Mouse (Mus musculus) liver, embryonic 14.5 days (tissue): ENCODE data around the gene Pias4. TPM values are rescaled to one million over a fixed set of nuclear protein-coding genes. Genes with fewer than 3 reads are reported as not detected.
A peak's percentile ranks its signal among the peaks of the same experiment; 100 is the strongest.

Source experiments
- ATAC-seq: fragments of 200-750 bp; cut with Nextera tagmentation; 2 replicates; pipeline ENCODE4 v1.8.0; 2017; ENCODE audit warnings: moderate number of reproducible peaks, mild to moderate bottlenecking, moderate library complexity; ENCODE audit not compliant: insufficient read depth
- DNase-seq, 3 experiments: peaks; one replicate each; pipeline ENCODE4 v3.0.0-alpha.2; 2012 to 2013; ENCODE audit warnings: low read depth in 3 of 3, low spot score in 3 of 3
- H3K27ac ChIP-seq: fragments of 300-500 bp; sonication (generic); 2 replicates; pipeline ENCODE4 v1.5.1; 2014; ENCODE audit warnings: moderate library complexity, mild to moderate bottlenecking, control low read depth, inconsistent platforms
- H3K27me3 ChIP-seq: fragments of 300-500 bp; sonication (generic); 2 replicates; pipeline ENCODE4 v1.6.1; 2014; ENCODE audit warnings: mild to moderate bottlenecking, low read length, moderate library complexity; ENCODE audit not compliant: control insufficient read depth, insufficient read depth
- H3K36me3 ChIP-seq: fragments of 300-500 bp; sonication (generic); replicated peaks from 2 replicates; pipeline ENCODE4 v1.6.1; 2014; ENCODE audit warnings: low read depth; ENCODE audit not compliant: control insufficient read depth, insufficient read depth
- H3K4me1 ChIP-seq, 2 experiments: fragments of 200-500 bp in 1 of 2; fragments of 300-500 bp in 1 of 2; sonication (generic) in 1 of 2; replicated peaks; 2 replicates each; pipeline ENCODE4 v1.6.1; 2012 to 2014; ENCODE audit warnings: antibody characterized with exemption in 1 of 2, inconsistent platforms in 1 of 2, low read length in 1 of 2; ENCODE audit not compliant: control insufficient read depth in 2 of 2, insufficient read depth in 2 of 2
- H3K4me2 ChIP-seq: fragments of 300-500 bp; sonication (generic); 2 replicates; pipeline ENCODE4 v1.6.1; 2014; ENCODE audit warnings: low read depth, mild to moderate bottlenecking, control low read depth, moderate library complexity
- H3K4me3 ChIP-seq, 2 experiments: fragments of 200-500 bp in 1 of 2; fragments of 300-500 bp in 1 of 2; sonication (generic) in 1 of 2; 2 replicates each; pipeline ENCODE4 v1.5.1; 2012 to 2014; ENCODE audit warnings: low read depth in 2 of 2, low read length in 2 of 2, mild to moderate bottlenecking in 2 of 2, control low read depth in 1 of 2, inconsistent platforms in 1 of 2, moderate library complexity in 1 of 2; ENCODE audit not compliant: insufficient read depth in 1 of 2
- H3K9ac ChIP-seq: fragments of 300-500 bp; sonication (generic); replicated peaks from 2 replicates; pipeline ENCODE4 v1.6.1; 2014; ENCODE audit warnings: mild to moderate bottlenecking, control low read depth, moderate library complexity
- H3K9me3 ChIP-seq: fragments of 300-500 bp; sonication (generic); 2 replicates; pipeline ENCODE4 v1.6.1; 2016; ENCODE audit warnings: low read length, mixed read lengths; ENCODE audit not compliant: control insufficient read depth
- CTCF ChIP-seq: IDR thresholded peaks from 2 replicates; pipeline ENCODE4 v1.5.1; 2016; ENCODE audit warnings: antibody characterized with exemption, low read depth, control low read depth
- EP300 ChIP-seq: IDR thresholded peaks from 2 replicates; pipeline ENCODE4 v1.6.1; 2016; ENCODE audit warnings: antibody characterized with exemption, low read depth
- WGBS: fragments of 180-500 bp; shearing (Covaris S2); extraction: QIAGEN DNeasy Blood & Tissue Kit; methylation state at CpG from one replicate; pipeline ENCODE4 v1.1.7; 2014; ENCODE audit not compliant: insufficient replicate concordance; 5-methylcytosine and 5-hydroxymethylcytosine counted together
- polyA plus RNA-seq, 2 experiments: library from polyadenylated mRNA; depleted of rRNA in 1 of 2; stranded (reverse) in 1 of 2; unstranded in 1 of 2; fragments of >200 nt; fragmentation: Nextera tagmentation in 1 of 2; extraction: Ambion mirVana in 1 of 2; gene quantifications; 2 replicates each; pipeline versions ENCODE4 v1.2.1 to v1.2.3; 2012 to 2014

Gene Pias4
- polyA plus RNA-seq, 2 experiments: 11.2 to 14.9 TPM

DNA sequence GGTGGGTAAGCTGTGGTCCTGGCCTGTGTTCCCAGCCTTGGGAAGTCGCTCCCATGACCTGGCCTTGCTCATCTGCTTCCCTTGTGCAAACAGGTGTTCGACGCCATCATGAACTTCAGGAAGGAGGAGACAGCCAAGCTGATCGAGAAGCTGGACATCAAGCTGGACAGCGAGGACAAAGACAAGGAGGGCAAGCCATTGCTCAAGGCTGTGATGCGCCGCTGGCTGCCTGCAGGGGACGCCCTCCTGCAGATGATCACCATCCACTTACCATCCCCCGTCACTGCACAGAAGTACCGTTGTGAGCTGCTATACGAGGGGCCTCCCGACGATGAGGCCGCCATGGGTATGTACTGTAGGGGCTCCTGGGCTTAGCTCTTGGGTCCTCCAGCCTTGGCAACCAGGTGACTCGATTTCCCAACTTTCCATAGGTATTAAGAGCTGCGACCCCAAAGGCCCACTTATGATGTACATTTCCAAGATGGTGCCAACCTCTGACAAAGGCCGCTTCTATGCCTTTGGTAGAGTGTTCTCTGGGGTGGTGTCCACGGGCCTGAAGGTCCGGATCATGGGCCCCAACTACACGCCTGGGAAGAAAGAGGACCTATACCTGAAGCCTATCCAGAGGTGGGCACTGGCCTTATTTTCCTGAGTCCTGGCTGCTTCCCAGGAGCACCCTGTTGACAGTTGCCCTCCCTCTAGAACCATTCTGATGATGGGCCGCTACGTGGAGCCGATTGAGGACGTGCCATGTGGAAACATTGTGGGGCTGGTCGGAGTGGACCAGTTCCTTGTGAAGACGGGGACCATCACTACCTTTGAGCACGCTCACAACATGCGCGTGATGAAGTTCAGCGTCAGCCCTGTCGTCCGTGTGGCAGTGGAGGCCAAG lies 12.0 kb upstream of the Pias4 start:
- Histone ChIP-seq H3K4me1 (peaks cover 7 to 18% of the 10 kb centered on the region in 2 experiments), H3K36me3 (peaks cover 58% of the 10 kb centered on the region), H3K27ac (no peak overlapping the region), H3K9ac (no peak overlapping the region), H3K4me2 (no peak overlapping the region; the same call in 1 of the 2 replicates), H3K9me3 (no peaks in the 10 kb centered on the region), H3K4me3 (no peak overlapping the region), H3K27me3 (no peaks in the 10 kb centered on the region)
- no peak for DNase-seq
- TF ChIP-seq EP300 (no peak), CTCF (peak; percentile 48)
- ATAC-seq: no peak
- WGBS: 85% methylated on average over 32 of the region's 32 CpGs

DNA sequence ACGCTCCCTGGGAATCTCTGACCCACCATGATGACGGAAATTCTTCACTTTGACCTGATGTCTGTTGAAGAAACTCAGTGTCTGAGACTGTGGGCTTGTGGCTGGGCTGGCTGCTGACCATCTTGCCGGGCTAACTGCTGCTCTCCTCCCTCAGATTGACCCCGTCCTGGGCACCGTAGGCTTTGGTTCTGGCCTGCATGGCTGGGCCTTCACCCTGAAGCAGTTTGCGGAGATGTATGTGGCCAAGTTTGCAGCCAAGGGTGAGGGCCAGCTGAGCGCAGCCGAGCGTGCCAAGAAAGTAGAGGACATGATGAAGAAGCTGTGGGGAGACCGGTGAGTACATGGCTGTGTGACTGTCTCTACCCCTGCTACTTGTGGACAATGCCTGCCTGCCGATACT lies 11.2 kb upstream of the Pias4 start:
- no peak for TF ChIP-seq EP300
- TF ChIP-seq CTCF: no peak
- 90% methylated on average over 11 of the region's 11 CpGs for WGBS
- Histone ChIP-seq H3K27me3 (no peaks in the 10 kb centered on the region), H3K27ac (no peak overlapping the region; the same call in 1 of the 2 replicates), H3K4me2 (peak overlapping the region; percentile 89; the same call in 1 of the 2 replicates), H3K9me3 (no peaks in the 10 kb centered on the region), H3K36me3 (peaks cover 52% of the 10 kb centered on the region), H3K4me3 (no peak overlapping the region), H3K4me1 (peaks cover 7 to 18% of the 10 kb centered on the region in 2 experiments), H3K9ac (no peak overlapping the region)
- ATAC-seq (no peak), DNase-seq (no peak)

DNA sequence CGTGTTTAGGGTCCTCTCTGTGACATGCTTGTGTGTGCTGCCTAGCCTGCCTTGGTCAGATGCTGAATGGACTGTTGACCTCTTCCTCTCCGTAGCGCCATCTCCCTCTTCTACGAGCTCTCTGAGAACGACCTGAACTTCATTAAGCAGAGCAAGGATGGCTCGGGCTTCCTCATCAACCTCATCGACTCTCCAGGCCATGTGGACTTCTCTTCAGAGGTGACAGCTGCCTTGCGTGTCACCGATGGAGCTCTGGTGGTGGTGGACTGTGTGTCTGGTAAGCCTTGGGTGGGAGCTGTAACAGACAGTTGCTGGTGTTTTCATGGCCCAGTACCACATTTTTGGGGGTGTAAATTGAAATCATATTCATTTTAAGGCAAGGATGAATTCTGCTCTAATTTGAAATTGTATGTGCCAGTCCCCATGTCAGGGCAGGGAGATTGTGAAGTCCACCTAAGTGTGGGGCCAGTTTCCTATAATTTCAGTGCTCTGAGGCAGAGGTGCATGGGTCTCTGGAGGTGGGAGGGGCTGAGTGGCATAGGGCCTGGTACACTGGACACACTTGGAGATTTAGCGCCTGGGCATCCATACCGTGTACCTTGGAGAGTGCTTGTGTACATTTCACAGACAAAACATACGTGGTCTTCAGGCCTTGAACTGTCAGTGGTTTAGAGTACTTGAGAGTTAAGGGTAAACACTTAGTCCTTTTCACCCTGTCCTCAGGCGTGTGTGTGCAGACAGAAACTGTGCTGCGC lies 10.4 kb upstream of the Pias4 start:
- Histone ChIP-seq H3K9ac (peak overlapping the region; percentile 98), H3K9me3 (no peaks in the 10 kb centered on the region), H3K27ac (peak overlapping the region; percentile 82), H3K4me2 (peak overlapping the region; percentile 89), H3K4me3 (peak overlapping the region; percentile 94 to 95), H3K4me1 (peaks cover 5 to 19% of the 10 kb centered on the region in 2 experiments), H3K36me3 (peaks cover 52% of the 10 kb centered on the region), H3K27me3 (no peaks in the 10 kb centered on the region)
- WGBS: 49% methylated on average over 14 of the region's 14 CpGs
- ATAC-seq (no peak), DNase-seq (no peak)
- TF ChIP-seq EP300 (no peak), CTCF (0 out of 2 replicates have a peak, but pooled peaks have one; percentile 6)

DNA sequence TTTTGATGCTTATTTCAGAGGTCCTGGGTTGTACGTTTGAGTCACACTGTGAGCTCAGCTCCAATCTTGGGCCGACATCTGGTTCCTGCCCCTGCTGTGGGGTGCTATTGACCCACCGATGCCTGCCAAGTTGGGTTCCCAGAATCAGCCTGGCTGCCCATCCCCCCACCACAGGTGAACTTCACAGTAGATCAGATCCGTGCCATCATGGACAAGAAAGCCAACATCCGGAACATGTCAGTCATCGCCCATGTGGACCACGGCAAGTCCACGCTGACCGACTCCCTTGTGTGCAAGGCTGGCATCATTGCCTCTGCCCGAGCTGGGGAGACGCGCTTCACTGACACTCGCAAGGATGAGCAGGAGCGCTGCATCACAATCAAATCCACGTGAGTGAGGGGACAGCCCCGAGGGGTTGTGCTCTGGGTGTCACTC lies 9.8 kb upstream of the Pias4 start:
- peak overlapping the region; percentile 98 for H3K9ac ChIP-seq
- DNase-seq (no peak), ATAC-seq (no peak)
- peaks cover 52% of the 10 kb centered on the region for H3K36me3 ChIP-seq
- peak overlapping the region; percentile 89 for H3K4me2 ChIP-seq
- no peaks in the 10 kb centered on the region for H3K9me3 ChIP-seq
- H3K4me3 ChIP-seq: peak overlapping the region; percentile 94 to 95
- peaks cover 5 to 19% of the 10 kb centered on the region in 2 experiments for H3K4me1 ChIP-seq
- TF ChIP-seq EP300 (no peak), CTCF (no peak)
- 2% methylated on average over 16 of the region's 16 CpGs for WGBS
- no peaks in the 10 kb centered on the region for H3K27me3 ChIP-seq
- peak overlapping the region; percentile 82 for H3K27ac ChIP-seq
